Mouse (Mus musculus): ENCODE measurements around the gene Rab10. TPM values are rescaled to one million over a fixed set of nuclear protein-coding genes. Genes with fewer than 3 reads are reported as not detected.

The Rab10 gene
- polyA plus RNA-seq (2015; fragmentation: Nextera tagmentation; extraction: Ambion mirVana): 47.9 and 57.3 TPM in 2 replicates

DNA sequence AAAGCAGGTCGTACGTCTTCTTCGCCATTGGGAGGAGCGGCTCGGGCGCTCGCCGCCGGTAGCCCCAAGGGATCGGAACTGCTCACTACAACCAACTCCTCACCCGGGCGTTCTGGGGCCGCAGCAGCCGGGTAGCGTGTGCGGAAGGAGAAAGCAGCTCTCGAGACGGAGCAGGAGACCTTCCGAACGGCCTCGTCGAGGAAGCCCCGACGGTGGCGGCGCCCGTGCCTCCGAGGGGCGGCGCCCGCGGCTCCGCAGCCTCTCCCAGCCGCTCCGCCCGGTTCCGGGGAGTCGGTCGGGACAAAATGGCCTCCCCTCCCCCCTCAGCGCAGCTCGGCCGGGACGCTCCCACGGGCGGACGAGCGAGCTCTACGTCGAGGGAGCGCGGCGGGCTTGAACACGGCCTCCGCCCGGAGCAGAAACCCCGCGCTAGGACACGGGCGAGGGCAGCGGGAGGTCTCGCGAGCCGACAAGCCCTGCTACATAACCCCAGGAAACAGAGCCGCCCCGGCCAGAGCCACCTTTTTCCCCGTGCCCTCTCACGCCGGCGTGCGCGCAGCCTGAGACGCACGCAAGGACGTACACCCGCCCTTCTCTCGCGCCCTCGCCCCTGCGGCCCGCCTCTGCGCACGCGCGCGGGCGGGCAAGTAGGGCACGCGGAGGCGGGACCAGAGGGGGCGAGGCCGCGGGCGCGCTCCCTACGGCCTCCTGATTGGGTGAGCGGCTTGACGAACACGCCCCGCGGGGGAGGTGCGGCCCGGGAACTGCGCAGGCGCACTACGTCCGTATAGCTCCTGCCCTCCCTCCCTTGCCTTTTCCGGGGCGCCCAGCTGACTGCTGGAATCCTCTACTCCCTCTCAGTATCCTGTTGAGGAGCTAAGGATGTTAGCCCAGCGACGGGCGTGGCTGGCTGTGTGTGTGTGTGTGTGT, at the start of gene Rab10:
Gene Rab10, minus strand, starts transcription at position 579 of the 930 bp plus-strand sequence.
- DNase-seq (peak; percentile 97), ATAC-seq (ENCODE audit: low read depth) (peak; percentile 96)
- H3K9ac ChIP-seq: peak within 1 kb of the TSS; percentile 96
- H3K4me3 ChIP-seq (replicated peaks): peak within 1 kb of the TSS; percentile 93
- H3K36me3 ChIP-seq: 0 out of 2 replicates have a peak, but pooled peaks cover 2% of the 10 kb centered on the region
- peaks cover 41% of the 10 kb centered on the region for H3K4me1 ChIP-seq (replicated peaks)
- no peaks in the 10 kb centered on the region for H3K27me3 ChIP-seq
- peak within 1 kb of the TSS; percentile 99 for H3K27ac ChIP-seq
- H3K9me3 ChIP-seq (replicated peaks): no peaks in the 10 kb centered on the region
- peak within 1 kb of the TSS; percentile 85 for H3K4me2 ChIP-seq
- WGBS (ENCODE audit: insufficient replicate concordance): under 1% methylated on average over 110 of the region's 111 CpGs

- 15% methylated on average over 3 of the region's 3 CpGs for WGBS (ENCODE audit: insufficient replicate concordance)
- H3K27me3 ChIP-seq: no peaks in the 10 kb centered on the region
- H3K4me1 ChIP-seq (replicated peaks): no peaks in the 10 kb centered on the region
- ATAC-seq (ENCODE audit: low read depth) (0 out of 2 replicates have a peak, but pooled peaks have one; percentile 58), DNase-seq (peak; percentile 33)
- H3K9me3 ChIP-seq (replicated peaks): no peaks in the 10 kb centered on the region
- no peak overlapping the region for H3K4me2 ChIP-seq
- H3K27ac ChIP-seq: no peak overlapping the region
- no peaks in the 10 kb centered on the region for H3K36me3 ChIP-seq
- H3K9ac ChIP-seq: no peak overlapping the region
- no peak overlapping the region for H3K4me3 ChIP-seq (replicated peaks)
Measured at GRCm38 (mm10) chr12:3359302-3359701, 49.5 kb upstream of the Rab10 start.

- Histone ChIP-seq H3K9ac (no peak overlapping the region), H3K4me1 (replicated peaks) (no peaks in the 10 kb centered on the region), H3K36me3 (no peaks in the 10 kb centered on the region), H3K27ac (no peak overlapping the region), H3K9me3 (replicated peaks) (no peaks in the 10 kb centered on the region), H3K4me3 (replicated peaks) (no peak overlapping the region), H3K4me2 (0 out of 2 replicates have a peak overlapping the region, but pooled peaks have one; percentile 14), H3K27me3 (no peaks in the 10 kb centered on the region)
- WGBS (ENCODE audit: insufficient replicate concordance): 40% methylated on average over 14 of the region's 16 CpGs
- DNase-seq (no peak), ATAC-seq (ENCODE audit: low read depth) (no peak)
Measured at GRCm38 (mm10) chr12:3356824-3357223, 47.1 kb upstream of the Rab10 start.

GRCm38 (mm10) chr12:3355068-3355467, 45.3 kb upstream of the Rab10 start:
- Histone ChIP-seq H3K4me3 (replicated peaks) (no peak overlapping the region), H3K9ac (no peak overlapping the region), H3K27ac (no peak overlapping the region), H3K4me2 (no peak overlapping the region), H3K36me3 (no peaks in the 10 kb centered on the region), H3K9me3 (replicated peaks) (no peaks in the 10 kb centered on the region), H3K4me1 (replicated peaks) (no peaks in the 10 kb centered on the region), H3K27me3 (no peaks in the 10 kb centered on the region)
- WGBS (ENCODE audit: insufficient replicate concordance): 68% methylated on average over 8 of the region's 8 CpGs
- no peak for ATAC-seq (ENCODE audit: low read depth)
- DNase-seq: no peak

DNA sequence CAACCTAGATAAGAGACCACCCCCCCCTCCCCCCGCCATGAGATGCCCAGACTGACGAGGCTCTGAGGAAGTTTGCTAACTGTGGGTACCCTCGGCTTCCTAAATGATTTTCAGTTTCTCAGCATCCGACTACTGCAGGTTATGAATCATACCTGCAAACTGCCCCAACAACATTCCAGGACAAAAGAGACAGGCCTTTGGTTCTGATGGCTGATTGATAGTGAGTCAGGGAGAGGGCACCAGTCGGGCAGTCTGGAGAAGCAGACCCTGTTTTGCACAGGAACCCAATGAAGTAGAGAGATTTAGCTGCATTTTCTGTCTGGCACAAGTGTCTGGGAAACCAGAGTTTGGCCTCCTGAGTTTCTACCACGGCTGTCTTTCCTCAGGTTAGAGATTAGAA, 42.4 kb upstream of the Rab10 start:
- WGBS (ENCODE audit: insufficient replicate concordance): 52% methylated on average over 6 of the region's 6 CpGs
- Histone ChIP-seq H3K4me2 (no peak overlapping the region), H3K4me3 (replicated peaks) (no peak overlapping the region), H3K27ac (no peak overlapping the region), H3K9ac (no peak overlapping the region), H3K36me3 (no peaks in the 10 kb centered on the region), H3K9me3 (replicated peaks) (no peaks in the 10 kb centered on the region), H3K27me3 (no peaks in the 10 kb centered on the region), H3K4me1 (replicated peaks) (no peaks in the 10 kb centered on the region)
- ATAC-seq (ENCODE audit: low read depth) (no peak), DNase-seq (no peak)

GRCm38 (mm10) chr12:3350136-3350535, 40.4 kb upstream of the Rab10 start:
- no peaks in the 10 kb centered on the region for H3K36me3 ChIP-seq

DNA sequence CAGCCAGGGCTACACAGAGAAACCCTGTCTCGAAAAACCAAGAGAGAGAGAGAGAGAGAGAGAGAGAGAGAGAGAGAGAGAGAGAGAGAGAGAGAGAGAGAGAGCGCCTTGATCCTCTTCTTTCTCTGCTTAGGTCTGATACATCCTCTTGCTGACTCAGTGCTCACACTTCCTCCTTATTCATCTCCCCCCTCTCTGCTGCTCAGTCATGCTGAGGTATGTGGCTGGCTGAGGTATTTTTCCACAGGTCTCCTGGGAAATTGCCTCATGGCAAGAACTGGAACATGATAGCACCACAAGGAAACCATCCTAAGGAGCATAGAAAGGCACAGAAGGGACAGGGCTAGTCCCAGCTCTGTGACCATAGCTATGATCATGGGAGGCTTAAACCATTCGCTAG, 39.6 kb upstream of the Rab10 start:
- H3K27me3 ChIP-seq: no peaks in the 10 kb centered on the region
- 34% methylated on average over 3 of the region's 3 CpGs for WGBS (ENCODE audit: insufficient replicate concordance)
- no peak overlapping the region for H3K27ac ChIP-seq
- H3K4me2 ChIP-seq: no peak overlapping the region
- H3K9me3 ChIP-seq (replicated peaks): no peaks in the 10 kb centered on the region
- ATAC-seq (ENCODE audit: low read depth) (no peak), DNase-seq (no peak)
- H3K9ac ChIP-seq: no peak overlapping the region
- no peaks in the 10 kb centered on the region for H3K4me1 ChIP-seq (replicated peaks)
- H3K36me3 ChIP-seq: no peaks in the 10 kb centered on the region
- no peak overlapping the region for H3K4me3 ChIP-seq (replicated peaks)

More at GRCm38 (mm10) chr12:3350136-3350535, 40.4 kb upstream of the Rab10 start:
- DNase-seq (no peak), ATAC-seq (ENCODE audit: low read depth) (no peak)
- Histone ChIP-seq H3K4me3 (replicated peaks) (no peak overlapping the region), H3K9me3 (replicated peaks) (no peaks in the 10 kb centered on the region), H3K9ac (no peak overlapping the region), H3K4me2 (no peak overlapping the region), H3K27ac (no peak overlapping the region), H3K4me1 (replicated peaks) (no peaks in the 10 kb centered on the region), H3K27me3 (no peaks in the 10 kb centered on the region)
- whole genome bisulfite sequencing (ENCODE audit: insufficient replicate concordance): 51% methylated on average over 5 of the region's 5 CpGs

DNA sequence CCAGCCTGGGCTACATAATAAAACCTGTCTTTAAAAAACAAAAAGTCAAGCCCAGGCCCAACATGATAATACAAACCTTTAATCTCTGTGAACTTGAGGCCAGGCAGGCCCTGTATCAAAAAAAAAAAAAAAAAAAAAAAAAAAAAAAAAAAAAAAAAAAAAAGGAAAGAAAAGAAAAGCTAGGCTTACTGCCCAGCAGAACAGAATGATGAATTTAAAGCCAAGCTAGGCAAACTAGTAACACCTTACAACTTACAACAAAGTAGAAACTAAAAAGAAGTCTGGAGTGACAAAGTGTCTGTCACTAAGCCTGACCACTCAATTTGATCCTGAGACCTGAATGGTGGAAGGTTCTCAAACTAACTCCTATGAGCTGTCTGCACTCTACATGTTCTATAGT, 37.9 kb upstream of the Rab10 start:
- ATAC-seq (ENCODE audit: low read depth): no peak
- DNase-seq: no peak
- Histone ChIP-seq H3K36me3 (no peaks in the 10 kb centered on the region), H3K4me2 (no peak overlapping the region), H3K9me3 (replicated peaks) (no peaks in the 10 kb centered on the region), H3K27me3 (no peaks in the 10 kb centered on the region), H3K4me1 (replicated peaks) (no peaks in the 10 kb centered on the region), H3K4me3 (replicated peaks) (no peak overlapping the region), H3K27ac (no peak overlapping the region), H3K9ac (no peak overlapping the region)

DNA sequence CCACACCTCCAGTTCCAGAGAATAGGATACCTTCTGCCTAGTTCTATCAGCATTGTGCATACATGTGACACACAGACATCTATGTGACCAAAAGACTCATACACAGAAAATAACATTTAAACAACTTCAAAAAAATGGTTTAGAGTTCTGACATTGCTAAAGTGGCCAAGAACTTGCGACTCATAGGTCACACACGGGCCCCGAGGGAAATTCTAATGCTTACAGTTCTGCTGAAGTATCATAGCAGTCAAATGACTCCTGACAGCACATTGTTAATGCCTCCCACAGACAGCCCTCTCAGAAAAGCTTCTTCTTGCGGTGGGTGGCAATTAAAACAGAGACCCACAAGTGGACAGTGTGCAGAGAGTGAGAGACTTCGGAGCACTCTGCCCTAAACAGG, 35.3 kb upstream of the Rab10 start:
- Histone ChIP-seq H3K9me3 (replicated peaks) (no peaks in the 10 kb centered on the region), H3K4me1 (replicated peaks) (no peaks in the 10 kb centered on the region), H3K27ac (no peak overlapping the region), H3K4me2 (no peak overlapping the region), H3K36me3 (no peaks in the 10 kb centered on the region), H3K27me3 (no peaks in the 10 kb centered on the region), H3K4me3 (replicated peaks) (no peak overlapping the region), H3K9ac (no peak overlapping the region)
- DNase-seq: no peak
- WGBS (ENCODE audit: insufficient replicate concordance): 68% methylated on average over 5 of the region's 5 CpGs
- ATAC-seq (ENCODE audit: low read depth): no peak

GRCm38 (mm10) chr12:3344155-3344554, 34.4 kb upstream of the Rab10 start:
- ATAC-seq (ENCODE audit: low read depth): no peak
- Histone ChIP-seq H3K27ac (no peak overlapping the region), H3K4me3 (replicated peaks) (no peak overlapping the region), H3K4me1 (replicated peaks) (no peaks in the 10 kb centered on the region), H3K27me3 (no peaks in the 10 kb centered on the region), H3K9me3 (replicated peaks) (no peaks in the 10 kb centered on the region), H3K4me2 (no peak overlapping the region), H3K36me3 (no peaks in the 10 kb centered on the region), H3K9ac (no peak overlapping the region)
- DNase-seq: no peak
- 56% methylated on average over 2 of the region's 2 CpGs for WGBS (ENCODE audit: insufficient replicate concordance)

GRCm38 (mm10) chr12:3338931-3339330, 29.2 kb upstream of the Rab10 start:
- no peak overlapping the region for H3K4me2 ChIP-seq
- H3K9ac ChIP-seq: no peak overlapping the region
- DNase-seq: no peak
- H3K4me3 ChIP-seq (replicated peaks): no peak overlapping the region
- H3K27me3 ChIP-seq: no peaks in the 10 kb centered on the region
- H3K9me3 ChIP-seq (replicated peaks): no peaks in the 10 kb centered on the region
- WGBS (ENCODE audit: insufficient replicate concordance): 45% methylated on average over 1 of the region's 1 CpGs
- H3K36me3 ChIP-seq: no peaks in the 10 kb centered on the region
- ATAC-seq (ENCODE audit: low read depth): no peak
- no peaks in the 10 kb centered on the region for H3K4me1 ChIP-seq (replicated peaks)
- H3K27ac ChIP-seq: no peak overlapping the region

DNA sequence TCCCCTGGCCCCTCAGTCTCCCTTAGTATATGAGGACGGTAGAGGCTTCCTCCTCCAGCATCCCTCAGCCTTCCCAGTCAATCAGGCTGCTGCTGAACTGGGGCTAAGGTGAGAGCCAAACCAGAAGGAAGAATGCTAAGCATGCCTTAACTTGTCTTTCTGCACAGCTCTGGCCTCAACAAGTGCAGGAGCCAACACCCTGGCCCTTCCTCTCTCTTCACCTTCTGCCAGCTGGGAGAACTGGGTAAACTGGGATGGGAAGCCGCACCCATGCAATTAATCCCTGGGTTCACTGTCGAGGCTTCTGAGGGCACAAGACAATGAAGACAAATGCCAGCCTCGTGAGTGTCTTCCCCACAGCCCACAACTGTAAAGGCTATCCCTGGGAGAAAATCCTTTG, 19.9 kb upstream of the Rab10 start:
- Histone ChIP-seq H3K9ac (no peak overlapping the region), H3K36me3 (no peaks in the 10 kb centered on the region), H3K27ac (no peak overlapping the region), H3K4me1 (replicated peaks) (peaks cover 12% of the 10 kb centered on the region; the same call in 1 of the 2 replicates), H3K9me3 (replicated peaks) (no peaks in the 10 kb centered on the region), H3K27me3 (no peaks in the 10 kb centered on the region), H3K4me2 (no peak overlapping the region), H3K4me3 (replicated peaks) (no peak overlapping the region)
- DNase-seq (no peak), ATAC-seq (ENCODE audit: low read depth) (no peak)
- 66% methylated on average over 4 of the region's 4 CpGs for WGBS (ENCODE audit: insufficient replicate concordance)
